Mouse (Mus musculus) kidney, adult 11 months (tissue): ENCODE data around the gene Adar.

Source experiments
- DNase-seq: peaks from one replicate; pipeline ENCODE4 v3.0.0; 2022

Gene Adar

GRCm38 (mm10) chr3:89714359-89715206 is at the start of gene Adar:
Adar (plus strand) TSS chr3:89715022.
- DNase-seq = peak; percentile 46

GRCm38 (mm10) chr3:89667131-89667530 is 47.7 kb upstream of the Adar start:
- no peak for DNase-seq

GRCm38 (mm10) chr3:89671334-89671733 is 43.5 kb upstream of the Adar start:
- no peak for DNase-seq

DNA sequence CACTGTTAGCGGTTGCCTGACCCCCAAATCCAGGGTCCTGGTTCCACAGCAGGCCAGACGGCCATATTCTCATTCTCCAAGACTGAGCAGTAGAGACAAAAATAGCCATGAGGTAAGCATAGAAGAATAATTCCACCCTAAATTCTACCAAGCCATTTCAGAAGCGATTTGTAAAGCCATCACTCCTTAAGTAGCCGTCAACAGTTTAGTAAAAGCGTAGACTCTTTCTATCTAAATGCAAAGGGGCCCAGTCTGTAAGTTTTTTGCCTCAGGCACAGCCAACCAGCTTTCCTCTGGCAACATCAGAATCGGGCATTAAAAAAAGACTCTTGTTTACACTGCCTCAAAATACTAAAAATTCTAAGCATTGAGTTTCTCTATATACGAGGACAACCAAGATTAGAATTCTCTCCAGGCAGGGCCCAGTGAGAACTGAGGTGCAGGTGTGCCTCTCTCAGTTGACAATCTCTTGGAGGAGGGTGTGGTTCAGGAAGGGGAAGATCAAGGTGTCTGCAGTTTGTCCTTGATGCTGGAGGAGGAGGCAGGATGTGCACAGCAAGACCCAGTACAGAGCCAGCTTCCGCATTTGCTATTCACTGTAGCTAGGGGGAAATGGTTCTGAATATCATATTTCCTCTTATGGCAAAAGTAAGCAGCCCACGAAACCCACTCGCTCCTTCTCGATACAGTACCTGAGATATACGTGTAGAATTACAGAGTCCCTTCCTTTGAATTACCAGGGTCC is 42.1 kb upstream of the Adar start:
- DNase-seq = no peak

GRCm38 (mm10) chr3:89677617-89678016 is 37.2 kb upstream of the Adar start:
- DNase-seq = no peak

DNA sequence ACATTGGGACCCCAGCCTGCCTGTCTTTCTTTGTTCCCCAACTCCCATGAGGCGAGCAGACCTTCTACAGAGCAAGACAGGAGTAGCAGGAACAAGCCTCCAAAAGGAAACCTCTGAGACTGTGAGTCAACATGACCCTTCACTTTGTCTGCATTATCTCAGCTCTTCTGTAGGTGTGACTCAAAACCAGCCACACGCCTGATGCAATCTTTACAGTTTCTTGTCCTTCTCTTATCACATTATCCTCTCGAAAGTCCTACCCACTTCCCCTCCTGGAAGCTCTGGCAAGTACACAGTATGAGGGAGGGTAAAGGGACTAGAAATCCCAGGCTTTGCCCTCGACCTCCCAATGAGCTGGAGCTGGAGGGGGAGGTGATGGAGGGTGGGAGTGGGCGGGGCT is 28.8 kb upstream of the Adar start:
- DNase-seq = no peak

DNA sequence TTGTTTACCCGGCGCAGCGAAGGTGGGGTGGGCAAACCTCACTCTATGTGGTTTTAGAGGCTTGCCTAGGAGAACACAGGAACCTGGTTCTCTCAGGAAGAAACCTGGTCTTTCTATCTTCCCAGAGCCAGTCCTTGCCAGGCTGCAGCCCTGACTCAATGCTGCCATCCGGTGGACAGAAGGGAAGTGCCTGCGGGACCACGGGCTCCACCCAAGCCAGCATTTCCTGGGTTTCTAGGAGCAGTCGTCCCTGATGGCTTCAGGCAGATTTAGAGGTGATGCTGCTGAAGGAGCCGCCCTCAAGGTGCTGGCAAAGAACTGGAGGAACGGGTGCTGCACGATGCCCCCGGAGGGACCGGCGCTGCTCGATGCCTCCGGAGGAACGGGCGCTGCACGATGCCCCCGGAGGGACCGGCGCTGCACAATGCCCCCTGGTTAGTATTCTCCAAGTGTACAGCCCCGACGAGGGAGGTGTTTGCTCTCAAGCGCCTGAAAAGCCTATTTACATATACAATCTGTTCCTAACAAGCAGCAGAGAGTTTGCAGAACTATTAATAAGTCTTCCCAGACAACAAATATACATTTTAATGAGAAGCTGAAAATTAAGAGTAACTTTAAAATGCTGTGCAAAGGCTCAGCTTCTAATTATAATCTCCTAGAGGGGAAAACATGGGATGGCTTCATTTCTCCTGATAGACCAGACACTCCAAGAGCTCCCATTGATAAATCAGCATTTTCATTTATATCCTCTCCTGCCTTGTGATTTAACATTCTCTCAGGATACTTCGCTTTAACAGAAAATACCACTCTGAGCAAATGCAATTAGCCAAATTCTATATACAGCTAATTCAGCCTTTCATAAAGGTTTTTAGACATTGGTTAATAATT is 25.9 kb upstream of the Adar start:
- peak; percentile 65 for DNase-seq

GRCm38 (mm10) chr3:89691776-89692175 is 23.0 kb upstream of the Adar start:
- no peak for DNase-seq

- DNase-seq = no peak
Observed at GRCm38 (mm10) chr3:89696152-89696821, 18.5 kb upstream of the Adar start.

GRCm38 (mm10) chr3:89698958-89699357 is 15.9 kb upstream of the Adar start:
- no peak for DNase-seq

GRCm38 (mm10) chr3:89700461-89700860 is 14.4 kb upstream of the Adar start:
- DNase-seq = no peak

DNA sequence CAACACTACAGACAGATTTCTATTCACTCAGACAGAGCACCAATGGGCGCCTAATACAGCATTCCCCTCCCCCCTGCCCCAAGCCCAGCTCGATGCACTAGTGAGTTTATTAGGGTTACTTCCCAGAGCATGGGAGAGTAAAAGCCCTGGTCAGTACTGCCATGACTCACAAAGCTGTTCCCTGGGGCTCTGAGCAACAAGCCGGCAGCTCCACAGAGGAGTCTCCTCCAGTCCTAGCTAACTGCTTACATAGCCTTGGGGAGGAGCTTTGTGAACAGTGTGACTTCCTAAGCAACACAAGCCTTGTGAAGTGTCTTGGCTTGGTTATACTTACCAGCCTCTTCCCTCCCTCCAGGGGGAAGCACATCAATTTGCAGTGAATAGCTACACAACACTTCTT is 11.2 kb upstream of the Adar start:
- DNase-seq = no peak

DNA sequence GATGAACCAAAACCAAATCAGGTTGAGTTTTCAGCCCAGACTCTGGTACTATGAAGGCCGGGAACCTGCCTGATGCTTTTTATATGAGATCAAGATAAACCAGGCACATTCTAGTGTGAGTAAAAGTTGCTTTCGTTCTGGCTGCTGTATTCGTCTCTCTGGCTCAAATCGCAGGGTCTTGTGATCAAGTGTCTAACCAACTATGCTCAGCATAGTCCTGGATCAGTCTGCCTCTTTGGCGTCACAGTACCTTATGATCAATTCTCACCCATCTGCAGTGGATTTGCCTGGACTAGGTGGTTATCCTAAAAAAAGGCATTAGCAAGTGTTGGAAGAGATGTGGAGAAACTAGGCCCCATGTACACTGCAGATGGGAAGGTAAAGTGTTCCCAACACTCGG is 10.8 kb upstream of the Adar start:
- no peak for DNase-seq

DNA sequence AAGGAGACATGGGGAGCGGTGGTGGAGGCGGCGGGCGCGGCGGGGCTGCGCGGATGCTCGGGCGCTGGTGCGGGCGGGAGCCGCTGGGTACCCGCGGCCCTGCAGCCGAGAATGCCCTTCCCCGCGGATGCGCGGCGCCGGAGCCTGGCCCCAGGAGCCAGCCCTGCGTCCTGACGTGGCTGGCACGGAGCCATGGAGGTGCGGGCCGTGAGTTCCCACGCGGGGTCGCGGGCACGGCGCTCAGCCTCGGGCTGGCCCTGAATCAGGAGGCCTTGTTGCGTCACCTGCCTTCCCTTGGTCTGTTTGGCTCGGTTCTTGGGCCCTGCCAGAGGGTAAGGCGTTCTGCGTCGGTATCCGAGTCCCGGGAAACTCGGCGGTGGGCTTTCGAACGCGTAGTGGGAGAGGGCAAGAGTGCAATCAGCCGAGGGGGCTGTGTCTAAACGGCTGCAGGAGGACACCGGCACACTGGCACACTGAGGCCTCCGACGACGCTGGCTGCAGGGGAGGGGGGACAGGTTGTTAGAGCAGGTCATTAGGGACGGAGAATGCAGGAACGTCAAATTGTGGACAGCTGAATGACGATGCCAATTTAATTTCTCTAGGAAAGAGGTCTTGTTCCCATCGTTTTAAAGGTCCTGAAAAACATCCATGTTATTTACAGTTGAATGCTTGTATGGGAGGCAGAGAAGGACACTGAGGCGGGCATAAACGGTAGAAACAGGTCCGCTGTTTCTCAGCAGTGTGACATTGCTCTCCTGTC is 565 bp downstream of the Adar start:
- peak; percentile 16 for DNase-seq

- no peak for DNase-seq
Observed at GRCm38 (mm10) chr3:89715967-89716256, 1.1 kb downstream of the Adar start.

GRCm38 (mm10) chr3:89722032-89722431 is 7.2 kb downstream of the Adar start:
- no peak for DNase-seq

GRCm38 (mm10) chr3:89723400-89724084 is 8.7 kb downstream of the Adar start:
- DNase-seq = no peak

DNA sequence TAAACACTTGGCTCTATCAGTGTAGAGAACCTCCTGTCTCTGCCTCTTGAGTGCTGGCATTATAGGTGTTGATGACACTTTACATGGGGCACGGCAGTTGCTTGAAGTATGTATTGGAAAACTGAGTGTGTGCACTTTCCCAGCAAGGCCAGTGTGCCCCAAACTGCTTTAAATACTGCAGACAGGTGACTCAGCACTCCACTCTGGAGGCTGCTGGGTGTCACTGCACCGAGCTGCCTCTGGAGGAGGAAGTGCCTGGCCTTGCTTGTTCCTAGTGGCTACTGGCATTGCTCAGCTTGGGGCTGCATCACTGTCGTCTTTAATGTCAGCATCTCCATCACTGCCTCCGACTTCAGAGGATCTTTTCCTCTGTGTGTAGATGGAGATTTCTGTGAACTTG is 12.2 kb downstream of the Adar start:
- DNase-seq = peak; percentile 30

DNA sequence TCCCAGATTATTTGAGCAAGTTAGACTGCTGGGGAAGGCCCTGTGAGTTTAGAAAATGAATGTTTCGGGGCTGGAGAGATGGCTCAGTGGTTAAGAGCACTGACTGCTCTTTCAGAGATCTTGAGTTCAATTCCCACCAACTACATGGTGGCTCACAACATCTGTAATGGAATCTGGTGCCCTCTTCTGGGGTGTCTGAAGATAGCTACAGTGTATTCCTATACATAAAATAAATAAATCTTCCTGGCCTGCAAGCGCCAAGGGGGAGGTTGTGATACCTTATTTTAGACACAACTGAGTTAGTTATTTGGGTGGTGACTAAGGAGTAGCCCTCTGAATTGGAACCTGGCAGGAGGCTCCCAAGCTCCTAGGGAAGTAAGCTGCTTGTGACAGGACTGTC is 14.0 kb downstream of the Adar start:
- DNase-seq = no peak

- DNase-seq = peak; percentile 92
Observed at GRCm38 (mm10) chr3:89730350-89731331, 15.8 kb downstream of the Adar start.
